Mouse (Mus musculus): Measurements from ENCODE around the gene Psmd8. TPM values are rescaled to one million over a fixed set of nuclear protein-coding genes. Genes with fewer than 3 reads are reported as not detected.
A peak's percentile ranks its signal among the peaks of the same experiment; 100 is the strongest.

Psmd8 gene
- polyA plus RNA-seq, 1 experiment = 242 TPM

DNA sequence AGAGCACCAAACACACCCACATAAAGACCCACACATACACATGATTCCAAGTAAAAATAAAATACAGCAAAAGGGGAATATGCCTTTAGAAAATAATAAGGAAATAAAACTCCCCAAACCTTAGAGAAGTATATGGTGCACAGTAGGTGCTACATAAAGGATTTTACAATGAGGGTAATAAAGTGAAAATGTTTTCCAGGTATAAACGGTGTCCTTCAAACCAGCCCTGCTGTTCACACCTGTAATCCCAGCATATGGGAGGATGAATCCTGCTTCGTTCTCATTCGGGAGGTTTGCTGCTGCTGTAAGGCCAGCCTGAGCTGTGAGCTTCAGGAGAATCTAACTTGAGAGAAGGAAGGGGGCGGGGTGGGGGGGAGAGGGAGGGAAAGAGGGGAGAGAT, 46.3 kb downstream of the Psmd8 start:
- Histone ChIP-seq H3K9me3 (replicated peaks; ENCODE audit: control insufficient read depth, insufficient read depth, low read length, poor library complexity, severe bottlenecking) (no peaks in the 10 kb centered on the region), H3K4me3 (ENCODE audit: low read depth, low read length) (no peak overlapping the region), H3K36me3 (ENCODE audit: control insufficient read depth, insufficient read depth, low read length, poor library complexity, severe bottlenecking) (no peaks in the 10 kb centered on the region), H3K4me1 (ENCODE audit: control insufficient read depth, insufficient read depth, low read length) (no peaks in the 10 kb centered on the region), H3K27me3 (ENCODE audit: control insufficient read depth, insufficient read depth, low read length, poor library complexity, severe bottlenecking) (no peaks in the 10 kb centered on the region), H3K9ac (ENCODE audit: low read depth, poor library complexity, severe bottlenecking) (0 out of 2 replicates have a peak overlapping the region, but pooled peaks have one; percentile 41), H3K27ac (ENCODE audit: insufficient read depth, low read length) (no peak overlapping the region)
- TF ChIP-seq CTCF (IDR thresholded peaks at IDR 0.05; ENCODE audit: low read depth, low read length) (no peak), POLR2A (IDR thresholded peaks at IDR 0.05; ENCODE audit: insufficient read depth, low read length) (no peak), EP300 (IDR thresholded peaks at IDR 0.05; ENCODE audit: insufficient read depth, low read depth, low read length) (no peak)

- H3K9me3 ChIP-seq (replicated peaks; ENCODE audit: control insufficient read depth, insufficient read depth, low read length, poor library complexity, severe bottlenecking) = no peaks in the 10 kb centered on the region
Observed at GRCm38 (mm10) chr7:29128725-29129124, 51.8 kb downstream of the Psmd8 start.

GRCm38 (mm10) chr7:29126173-29126915, 54.2 kb downstream of the Psmd8 start:
- Histone ChIP-seq H3K27me3 (ENCODE audit: control insufficient read depth, insufficient read depth, low read length, poor library complexity, severe bottlenecking) (no peaks in the 10 kb centered on the region), H3K27ac (ENCODE audit: insufficient read depth, low read length) (peak overlapping the region; percentile 74), H3K36me3 (ENCODE audit: control insufficient read depth, insufficient read depth, low read length, poor library complexity, severe bottlenecking) (no peaks in the 10 kb centered on the region), H3K9ac (ENCODE audit: low read depth, poor library complexity, severe bottlenecking) (no peak overlapping the region), H3K4me3 (ENCODE audit: low read depth, low read length) (no peak overlapping the region), H3K4me1 (ENCODE audit: control insufficient read depth, insufficient read depth, low read length) (peaks cover 8% of the 10 kb centered on the region), H3K9me3 (replicated peaks; ENCODE audit: control insufficient read depth, insufficient read depth, low read length, poor library complexity, severe bottlenecking) (no peaks in the 10 kb centered on the region)
- TF ChIP-seq CTCF (IDR thresholded peaks at IDR 0.05; ENCODE audit: low read depth, low read length) (peak; percentile 74), POLR2A (IDR thresholded peaks at IDR 0.05; ENCODE audit: insufficient read depth, low read length) (no peak), EP300 (IDR thresholded peaks at IDR 0.05; ENCODE audit: insufficient read depth, low read depth, low read length) (peak; percentile 90)

More at GRCm38 (mm10) chr7:29128725-29129124, 51.8 kb downstream of the Psmd8 start:
- no peak overlapping the region for H3K4me3 ChIP-seq (ENCODE audit: low read depth, low read length)
- peak; percentile 78 for TF ChIP-seq CTCF (IDR thresholded peaks at IDR 0.05; ENCODE audit: low read depth, low read length)
- no peak for TF ChIP-seq POLR2A (IDR thresholded peaks at IDR 0.05; ENCODE audit: insufficient read depth, low read length)
- H3K4me1 ChIP-seq (ENCODE audit: control insufficient read depth, insufficient read depth, low read length) = peaks cover 6% of the 10 kb centered on the region
- H3K27me3 ChIP-seq (ENCODE audit: control insufficient read depth, insufficient read depth, low read length, poor library complexity, severe bottlenecking) = no peaks in the 10 kb centered on the region
- no peaks in the 10 kb centered on the region for H3K36me3 ChIP-seq (ENCODE audit: control insufficient read depth, insufficient read depth, low read length, poor library complexity, severe bottlenecking)
- H3K9ac ChIP-seq (ENCODE audit: low read depth, poor library complexity, severe bottlenecking) = no peak overlapping the region
- H3K27ac ChIP-seq (ENCODE audit: insufficient read depth, low read length) = no peak overlapping the region

GRCm38 (mm10) chr7:29124970-29125369, 55.5 kb downstream of the Psmd8 start, which contains the start of gene Ryr1:
TSS of gene Ryr1 (minus strand) at chr7:29125179.
- Histone ChIP-seq H3K27ac (ENCODE audit: insufficient read depth, low read length) (peak within 1 kb of the TSS; percentile 74), H3K36me3 (ENCODE audit: control insufficient read depth, insufficient read depth, low read length, poor library complexity, severe bottlenecking) (no peaks in the 10 kb centered on the region), H3K9me3 (replicated peaks; ENCODE audit: control insufficient read depth, insufficient read depth, low read length, poor library complexity, severe bottlenecking) (no peaks in the 10 kb centered on the region), H3K4me1 (ENCODE audit: control insufficient read depth, insufficient read depth, low read length) (peaks cover 8% of the 10 kb centered on the region), H3K9ac (ENCODE audit: low read depth, poor library complexity, severe bottlenecking) (peak within 1 kb of the TSS; percentile 61), H3K27me3 (ENCODE audit: control insufficient read depth, insufficient read depth, low read length, poor library complexity, severe bottlenecking) (no peaks in the 10 kb centered on the region), H3K4me3 (ENCODE audit: low read depth, low read length) (peak within 1 kb of the TSS; percentile 79)
- TF ChIP-seq POLR2A (IDR thresholded peaks at IDR 0.05; ENCODE audit: insufficient read depth, low read length) (peak; percentile 77), CTCF (IDR thresholded peaks at IDR 0.05; ENCODE audit: low read depth, low read length) (no peak)

Other genes with a start within 250 kb of the Psmd8 start
- 318 and 324 TPM in 2 replicates for gene Actn4, start 218.4 kb downstream of the Psmd8 start, polyA plus RNA-seq (2011; ENCODE audit: insufficient read depth, insufficient read length, low read depth, missing spikeins)
- 409 and 413 TPM in 2 replicates for gene Eif3k, start 198.8 kb downstream of the Psmd8 start, polyA plus RNA-seq (2011; ENCODE audit: insufficient read depth, insufficient read length, low read depth, missing spikeins)
- gene Map4k1, start 198.7 kb downstream of the Psmd8 start, polyA plus RNA-seq (2011; ENCODE audit: insufficient read depth, insufficient read length, low read depth, missing spikeins) = 33.2 and 36.3 TPM in 2 replicates
- 8.4 and 10.3 TPM in 2 replicates for gene Ryr1, start 55.5 kb downstream of the Psmd8 start, polyA plus RNA-seq (2011; ENCODE audit: insufficient read depth, insufficient read length, low read depth, missing spikeins)
- gene Rasgrp4, start 45.9 kb downstream of the Psmd8 start, polyA plus RNA-seq (2011; ENCODE audit: insufficient read depth, insufficient read length, low read depth, missing spikeins) = 23.0 and 31.5 TPM in 2 replicates
- gene Fam98c, start 24.5 kb downstream of the Psmd8 start, polyA plus RNA-seq (2011; ENCODE audit: insufficient read depth, insufficient read length, low read depth, missing spikeins) = 12.6 and 13.3 TPM in 2 replicates
- gene Ggn, start 10.5 kb downstream of the Psmd8 start, polyA plus RNA-seq (2011; ENCODE audit: insufficient read depth, insufficient read length, low read depth, missing spikeins) = not detected in 2 replicates
- 9.2 and 12.1 TPM in 2 replicates for gene Spred3, start 10.3 kb downstream of the Psmd8 start, polyA plus RNA-seq (2011; ENCODE audit: insufficient read depth, insufficient read length, low read depth, missing spikeins)
- gene Catsperg1, start 33.3 kb upstream of the Psmd8 start, polyA plus RNA-seq (2011; ENCODE audit: insufficient read depth, insufficient read length, low read depth, missing spikeins) = 27.3 and 31.3 TPM in 2 replicates
- 7.0 and 7.1 TPM in 2 replicates for gene Kcnk6, start 51.8 kb upstream of the Psmd8 start, polyA plus RNA-seq (2011; ENCODE audit: insufficient read depth, insufficient read length, low read depth, missing spikeins)
- 50.9 and 55.2 TPM in 2 replicates for gene Yif1b, start 57.6 kb upstream of the Psmd8 start, polyA plus RNA-seq (2011; ENCODE audit: insufficient read depth, insufficient read length, low read depth, missing spikeins)
- 33.6 and 34.1 TPM in 2 replicates for gene 2200002D01Rik, start 67.8 kb upstream of the Psmd8 start, polyA plus RNA-seq (2011; ENCODE audit: insufficient read depth, insufficient read length, low read depth, missing spikeins)
- 264 and 288 TPM in 2 replicates for gene Spint2, start 101.2 kb upstream of the Psmd8 start, polyA plus RNA-seq (2011; ENCODE audit: insufficient read depth, insufficient read length, low read depth, missing spikeins)
- gene Ppp1r14a, start 108.6 kb upstream of the Psmd8 start, polyA plus RNA-seq (2011; ENCODE audit: insufficient read depth, insufficient read length, low read depth, missing spikeins) = 22.1 and 29.1 TPM in 2 replicates
- 5.9 and 6.1 TPM in 2 replicates for gene Dpf1, start 123.2 kb upstream of the Psmd8 start, polyA plus RNA-seq (2011; ENCODE audit: insufficient read depth, insufficient read length, low read depth, missing spikeins)